Mouse (Mus musculus) cerebellum, adult 2 months (tissue): ENCODE results near the gene Nkapl.

Source experiments
- CTCF ChIP-seq: fragments of 200-500 bp; IDR thresholded peaks from 2 replicates; pipeline ENCODE4 v1.5.1; 2011; ENCODE audit warnings: low read depth, mild to moderate bottlenecking, control low read depth, low read length, moderate library complexity, borderline replicate concordance; ENCODE audit not compliant: insufficient read depth
- POLR2A ChIP-seq: fragments of 200-500 bp; IDR thresholded peaks from 2 replicates; pipeline ENCODE4 v1.6.1; 2011; ENCODE audit warnings: low read length, control low read depth, borderline replicate concordance; ENCODE audit not compliant: insufficient read depth

DNA sequence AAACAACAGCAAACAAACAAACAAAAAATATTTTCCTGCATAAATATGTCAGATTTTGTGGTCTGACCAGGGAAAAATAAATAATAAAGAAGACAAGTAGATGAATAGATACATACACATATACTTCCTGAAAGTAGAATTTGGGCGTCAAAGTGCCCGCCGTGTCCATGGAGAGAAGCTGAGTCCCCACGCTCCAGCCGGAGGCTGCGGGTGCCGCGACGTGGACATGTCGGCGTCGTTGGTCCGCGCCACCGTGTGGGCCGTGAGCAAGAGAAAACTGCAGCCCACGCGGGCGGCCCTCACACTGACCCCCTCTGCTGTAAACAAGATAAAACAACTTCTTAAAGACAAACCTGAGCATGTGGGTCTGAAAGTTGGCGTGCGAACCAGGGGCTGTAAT lies 26.8 kb upstream of the Nkapl start, which contains the start of gene AK157302:
- TF ChIP-seq CTCF (no peak), POLR2A (no peak)
